Mouse (Mus musculus): ENCODE measurements around the gene Tyk2. TPM values are rescaled to one million over a fixed set of nuclear protein-coding genes. Genes with fewer than 3 reads are reported as not detected.

Tyk2 gene
- polyA plus RNA-seq, 1 experiment from 2014 or later: 10.3 TPM

DNA sequence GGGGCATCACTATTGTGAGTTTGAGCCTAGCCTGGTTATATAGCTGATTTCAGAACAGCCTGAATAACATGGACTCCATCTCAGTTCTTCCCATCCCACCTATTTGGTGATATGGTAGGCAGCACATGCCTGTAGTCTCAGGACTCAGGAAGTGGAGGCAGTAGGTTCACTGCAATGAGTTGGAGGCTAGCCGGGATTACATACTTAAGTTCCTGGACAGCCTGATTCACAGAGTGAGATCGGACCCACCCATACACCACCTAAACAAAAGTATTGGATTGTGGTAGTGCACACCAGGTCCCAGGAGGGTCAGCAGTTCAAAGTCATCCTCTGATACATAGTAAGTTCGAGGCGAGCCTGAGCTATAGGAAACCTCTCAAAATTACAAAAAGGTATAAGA, 58.4 kb downstream of the Tyk2 start:
- Histone ChIP-seq H3K36me3 (peaks cover 21% of the 10 kb centered on the region), H3K4me2 (replicated peaks) (peak overlapping the region; percentile 86), H3K9ac (replicated peaks) (peak overlapping the region; percentile 66), H3K27ac (replicated peaks) (no peak overlapping the region), H3K4me3 (peak overlapping the region; percentile 57), H3K9me3 (no peaks in the 10 kb centered on the region), H3K27me3 (no peaks in the 10 kb centered on the region), H3K4me1 (peaks cover 20% of the 10 kb centered on the region)
- ATAC-seq (replicated peaks): 0 out of 2 replicates have a peak, but pooled peaks have one; percentile 1
- 11% methylated on average over 4 of the region's 4 CpGs for WGBS

DNA sequence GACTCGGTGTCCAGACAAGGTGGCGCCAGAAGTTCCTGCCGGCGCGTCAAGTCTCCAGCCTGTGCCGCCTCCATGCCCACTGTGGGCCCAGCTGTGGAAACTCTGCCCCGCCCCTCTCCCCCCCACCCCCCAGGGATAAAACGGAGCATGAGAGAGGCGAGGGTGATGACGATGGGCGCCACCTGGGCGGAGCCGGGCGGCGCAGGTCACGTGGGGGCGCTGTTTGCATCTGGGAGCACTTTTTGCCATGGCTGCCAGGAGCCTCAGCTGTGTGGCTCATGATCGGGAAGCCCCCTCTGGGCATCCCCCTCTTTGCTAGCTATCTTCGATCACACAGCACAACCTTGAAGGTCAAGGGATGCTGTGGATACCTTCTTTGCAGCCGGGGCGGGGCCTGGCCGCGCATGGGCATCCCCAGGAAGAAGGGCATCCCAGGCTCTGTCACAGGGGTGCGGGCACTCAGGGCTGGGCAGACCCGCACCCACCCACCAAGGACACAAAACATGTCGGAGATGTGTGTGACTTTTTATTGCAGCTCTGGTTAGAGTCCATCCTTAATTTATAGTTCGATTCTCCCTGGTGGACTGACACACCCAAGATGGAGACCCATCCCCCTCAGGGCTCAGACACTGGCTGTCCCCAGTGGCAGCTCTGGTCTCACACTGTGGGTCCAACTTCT, 63.9 kb downstream of the Tyk2 start, which contains the start of gene Zglp1:
Gene Zglp1, minus strand, starts transcription at position 88 of the 679 bp plus-strand sequence.
- peaks cover 30% of the 10 kb centered on the region for H3K36me3 ChIP-seq
- no peak within 1 kb of the TSS for H3K27ac ChIP-seq (replicated peaks)
- no peak for ATAC-seq (replicated peaks)
- WGBS: 89% methylated on average over 27 of the region's 27 CpGs
- H3K4me1 ChIP-seq: peaks cover 6% of the 10 kb centered on the region
- H3K9ac ChIP-seq (replicated peaks): no peak within 1 kb of the TSS
- H3K9me3 ChIP-seq: no peaks in the 10 kb centered on the region
- no peak within 1 kb of the TSS for H3K4me3 ChIP-seq
- H3K4me2 ChIP-seq (replicated peaks): no peak within 1 kb of the TSS
- H3K27me3 ChIP-seq: no peaks in the 10 kb centered on the region

DNA sequence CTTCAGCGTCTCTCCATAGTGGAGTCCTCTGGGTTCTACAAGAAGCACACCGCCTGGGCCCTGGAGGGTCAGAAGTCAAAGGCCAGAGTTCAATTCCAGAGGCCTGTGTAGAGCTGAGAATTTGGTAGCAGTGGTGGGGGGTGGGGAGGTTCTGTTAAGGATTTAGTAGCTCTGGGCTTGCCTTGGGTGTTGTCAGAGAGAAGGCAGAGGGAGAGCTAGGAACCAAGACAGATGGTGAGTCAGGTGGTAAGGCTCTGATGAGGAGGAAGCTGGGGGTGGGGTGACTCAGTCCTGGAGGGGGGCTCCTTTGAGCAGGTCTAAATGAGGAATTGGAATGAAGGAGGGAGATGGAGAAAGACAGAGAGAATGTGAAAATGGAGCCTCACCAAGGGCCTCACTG, 68.1 kb downstream of the Tyk2 start:
- WGBS: 100% methylated on average over 2 of the region's 2 CpGs
- Histone ChIP-seq H3K27ac (replicated peaks) (no peak overlapping the region), H3K36me3 (peaks cover 30% of the 10 kb centered on the region), H3K4me3 (no peak overlapping the region), H3K27me3 (no peaks in the 10 kb centered on the region), H3K9ac (replicated peaks) (no peak overlapping the region), H3K4me2 (replicated peaks) (no peak overlapping the region), H3K4me1 (no peaks in the 10 kb centered on the region), H3K9me3 (no peaks in the 10 kb centered on the region)
- ATAC-seq (replicated peaks): no peak

Small RNA genes within 50 kb of the gene (microRNA-seq; reads per million reads assigned to microRNA genes)
- not detected for gene Mir7082

Other genes with a start within 250 kb of the Tyk2 start
- 57.1 and 59.0 TPM in 2 replicates for gene Ppan, start 243.1 kb downstream of the Tyk2 start, polyA plus RNA-seq (2015; fragmentation: Nextera tagmentation; extraction: Ambion mirVana)
- 267 and 288 TPM in 2 replicates for gene Eif3g, start 232.6 kb downstream of the Tyk2 start, polyA plus RNA-seq (2015; fragmentation: Nextera tagmentation; extraction: Ambion mirVana)
- 80.0 and 84.6 TPM in 2 replicates for gene Dnmt1, start 171.4 kb downstream of the Tyk2 start, polyA plus RNA-seq (2015; fragmentation: Nextera tagmentation; extraction: Ambion mirVana)
- gene S1pr2, start 154.5 kb downstream of the Tyk2 start, polyA plus RNA-seq (2015; fragmentation: Nextera tagmentation; extraction: Ambion mirVana): 6.9 and 7.5 TPM in 2 replicates
- 112 and 115 TPM in 2 replicates for gene Mrpl4, start 128.5 kb downstream of the Tyk2 start, polyA plus RNA-seq (2015; fragmentation: Nextera tagmentation; extraction: Ambion mirVana)
- gene Icam1, start 115.3 kb downstream of the Tyk2 start, polyA plus RNA-seq (2015; fragmentation: Nextera tagmentation; extraction: Ambion mirVana): 2.8 and 3.0 TPM in 2 replicates
- gene Icam4, start 101.9 kb downstream of the Tyk2 start, polyA plus RNA-seq (2015; fragmentation: Nextera tagmentation; extraction: Ambion mirVana): 0.25 TPM in 1 of 2 replicates, not detected in the other
- 1.5 and 2.2 TPM in 2 replicates for gene Icam5, start 99.2 kb downstream of the Tyk2 start, polyA plus RNA-seq (2015; fragmentation: Nextera tagmentation; extraction: Ambion mirVana)
- 0.37 and 2.2 TPM in 2 replicates for gene Zglp1, start 64.2 kb downstream of the Tyk2 start, polyA plus RNA-seq (2015; fragmentation: Nextera tagmentation; extraction: Ambion mirVana)
- 1.3 TPM in 2 replicates for gene Gm49373, start 58.1 kb downstream of the Tyk2 start, polyA plus RNA-seq (2015; fragmentation: Nextera tagmentation; extraction: Ambion mirVana)
- gene Fdx1l, start 57.6 kb downstream of the Tyk2 start, polyA plus RNA-seq (2015; fragmentation: Nextera tagmentation; extraction: Ambion mirVana): 52.2 and 58.9 TPM in 2 replicates
- gene Gm38431, start 39.2 kb downstream of the Tyk2 start, polyA plus RNA-seq (2015; fragmentation: Nextera tagmentation; extraction: Ambion mirVana): 1.0 and 1.3 TPM in 2 replicates
- gene Raver1, start 39.2 kb downstream of the Tyk2 start, polyA plus RNA-seq (2015; fragmentation: Nextera tagmentation; extraction: Ambion mirVana): 36.8 and 42.0 TPM in 2 replicates
- gene Cdc37, start 18.7 kb upstream of the Tyk2 start, polyA plus RNA-seq (2015; fragmentation: Nextera tagmentation; extraction: Ambion mirVana): 217 and 221 TPM in 2 replicates
- gene Pde4a, start 34.5 kb upstream of the Tyk2 start, polyA plus RNA-seq (2015; fragmentation: Nextera tagmentation; extraction: Ambion mirVana): 23.7 and 25.9 TPM in 2 replicates
- 71.6 and 72.5 TPM in 2 replicates for gene Keap1, start 108.1 kb upstream of the Tyk2 start, polyA plus RNA-seq (2015; fragmentation: Nextera tagmentation; extraction: Ambion mirVana)
- gene S1pr5, start 117.2 kb upstream of the Tyk2 start, polyA plus RNA-seq (2015; fragmentation: Nextera tagmentation; extraction: Ambion mirVana): 1.6 TPM in 2 replicates
- 53.1 and 55.0 TPM in 2 replicates for gene Atg4d, start 134.1 kb upstream of the Tyk2 start, polyA plus RNA-seq (2015; fragmentation: Nextera tagmentation; extraction: Ambion mirVana)
- 18.0 and 18.1 TPM in 2 replicates for gene Kri1, start 156.7 kb upstream of the Tyk2 start, polyA plus RNA-seq (2015; fragmentation: Nextera tagmentation; extraction: Ambion mirVana)
- gene Cdkn2d, start 160.2 kb upstream of the Tyk2 start, polyA plus RNA-seq (2015; fragmentation: Nextera tagmentation; extraction: Ambion mirVana): 91.3 and 97.9 TPM in 2 replicates
- gene Ap1m2, start 181.1 kb upstream of the Tyk2 start, polyA plus RNA-seq (2015; fragmentation: Nextera tagmentation; extraction: Ambion mirVana): 1.1 and 1.4 TPM in 2 replicates
- gene Slc44a2, start 189.5 kb upstream of the Tyk2 start, polyA plus RNA-seq (2015; fragmentation: Nextera tagmentation; extraction: Ambion mirVana): 77.4 and 77.8 TPM in 2 replicates
- 306 and 307 TPM in 2 replicates for gene Ilf3, start 236.6 kb upstream of the Tyk2 start, polyA plus RNA-seq (2015; fragmentation: Nextera tagmentation; extraction: Ambion mirVana)